23 mouse cellular contexts compared by ENCODE assay signal in genomic region chr10:42325305-42325704, GRCm38 (mm10). TPM values are rescaled to one million over a fixed set of nuclear protein-coding genes. Genes with fewer than 3 reads are reported as not detected.
DNase-seq lines count a peak whose midpoint lies in the region; ATAC-seq and TF ChIP-seq lines count a peak whose summit lies in the region.
"Had no signal": no experiment of that assay in that cellular context is flagged by ENCODE, and none has a peak within 500 bp of the region (broad histone marks: within the 10 kb centered on the region; RNA-seq: fewer than 3 reads in every experiment).

No protein-coding gene starts in this region.

- no peaks in the 10 kb centered on the region for H3K9me3 ChIP-seq in intestine, postnatal 0 days (ENCODE audit: control insufficient read depth)
- no peaks in the 10 kb centered on the region for H3K9me3 ChIP-seq in intestine, embryonic 15.5 days
- no peaks in the 10 kb centered on the region for H3K9me3 ChIP-seq in midbrain, embryonic 11.5 days (ENCODE audit: control insufficient read depth, low read length)
- no peaks in the 10 kb centered on the region for H3K9me3 ChIP-seq in midbrain, postnatal 0 days (ENCODE audit: low read length)
- H3K9me3 ChIP-seq in ES-E14 (ENCODE audit: control insufficient read depth, insufficient read depth, low read depth, low read length): no peaks in the 10 kb centered on the region
- H3K9me3 ChIP-seq in hindbrain, embryonic 16.5 days (ENCODE audit: control insufficient read depth, low read length): no peaks in the 10 kb centered on the region
- H3K9me3 ChIP-seq: G1E had no signal

- no peak for TF ChIP-seq POLR2A in heart, adult 2 months (IDR thresholded peaks at IDR 0.05; ENCODE audit: insufficient read depth, low read depth, low read length)

- no peak overlapping the region for H3K4me2 ChIP-seq in intestine, postnatal 0 days (replicated peaks; ENCODE audit: low read depth)
- H3K4me2 ChIP-seq in intestine, embryonic 15.5 days (replicated peaks): no peak overlapping the region
- H3K4me2 ChIP-seq in midbrain, embryonic 11.5 days: no peak overlapping the region
- no peak overlapping the region for H3K4me2 ChIP-seq in midbrain, postnatal 0 days (ENCODE audit: low read depth, low read length, poor library complexity, severe bottlenecking)
- H3K4me2 ChIP-seq in hindbrain, embryonic 16.5 days (ENCODE audit: low read length): no peak overlapping the region

- H3K27me3 ChIP-seq in heart, adult 2 months (ENCODE audit: control insufficient read depth, insufficient read depth, low read length): no peaks in the 10 kb centered on the region
- no peaks in the 10 kb centered on the region for H3K27me3 ChIP-seq in intestine, postnatal 0 days (replicated peaks; ENCODE audit: control insufficient read depth, insufficient read depth, low read length)
- no peaks in the 10 kb centered on the region for H3K27me3 ChIP-seq in intestine, embryonic 15.5 days (replicated peaks)
- no peaks in the 10 kb centered on the region for H3K27me3 ChIP-seq in midbrain, embryonic 11.5 days (ENCODE audit: control insufficient read depth, insufficient read depth, low read length)
- H3K27me3 ChIP-seq in midbrain, postnatal 0 days (ENCODE audit: insufficient read depth, low read length): no peaks in the 10 kb centered on the region
- no peaks in the 10 kb centered on the region for H3K27me3 ChIP-seq in hindbrain, embryonic 16.5 days (replicated peaks; ENCODE audit: control insufficient read depth, insufficient read depth, low read length)
- H3K27me3 ChIP-seq: CH12.LX, Patski had no signal

- in situ Hi-C loops in ES-E14 (cut with MboI; ENCODE audit: low sequenced_read_pairs in 2 of 2, unreplicated experiment in 2 of 2): no loop called here

- TF ChIP-seq EP300 in heart, adult 2 months (IDR thresholded peaks at IDR 0.05; ENCODE audit: insufficient read depth, low read depth, low read length): no peak

- H3K27ac ChIP-seq in heart, adult 2 months: no peak overlapping the region
- no peak overlapping the region for H3K27ac ChIP-seq in intestine, postnatal 0 days (ENCODE audit: low read depth, low read length)
- H3K27ac ChIP-seq in intestine, embryonic 15.5 days: no peak overlapping the region
- H3K27ac ChIP-seq in midbrain, embryonic 11.5 days (ENCODE audit: low read depth, low read length): no peak overlapping the region
- H3K27ac ChIP-seq in midbrain, postnatal 0 days (ENCODE audit: low read depth, low read length): no peak overlapping the region
- H3K27ac ChIP-seq in ES-E14 (ENCODE audit: insufficient read depth, low read depth, low read length, poor library complexity, severe bottlenecking): no peak overlapping the region
- no peak overlapping the region for H3K27ac ChIP-seq in hindbrain, embryonic 16.5 days (ENCODE audit: low read depth, low read length)

- WGBS in heart, adult 2 months: 95% methylated on average over 10 of the region's 10 CpGs
- 66% methylated on average over 10 of the region's 10 CpGs for WGBS in intestine, postnatal 0 days
- 83% methylated on average over 10 of the region's 10 CpGs for WGBS in intestine, embryonic 15.5 days
- WGBS in midbrain, embryonic 11.5 days: 77% methylated on average over 10 of the region's 10 CpGs
- WGBS in midbrain, postnatal 0 days: 70% methylated on average over 10 of the region's 10 CpGs
- 81% methylated on average over 10 of the region's 10 CpGs for WGBS in hindbrain, embryonic 16.5 days

- H3K4me1 ChIP-seq in heart, adult 2 months (ENCODE audit: control insufficient read depth, insufficient read depth, low read length): no peaks in the 10 kb centered on the region
- no peaks in the 10 kb centered on the region for H3K4me1 ChIP-seq in intestine, postnatal 0 days (replicated peaks; ENCODE audit: control insufficient read depth, insufficient read depth, low read length)
- no peaks in the 10 kb centered on the region for H3K4me1 ChIP-seq in intestine, embryonic 15.5 days (replicated peaks)
- no peaks in the 10 kb centered on the region for H3K4me1 ChIP-seq in midbrain, embryonic 11.5 days (ENCODE audit: control insufficient read depth, insufficient read depth, low read length)
- no peaks in the 10 kb centered on the region for H3K4me1 ChIP-seq in midbrain, postnatal 0 days (ENCODE audit: insufficient read depth, low read length)
- no peaks in the 10 kb centered on the region for H3K4me1 ChIP-seq in ES-E14 (ENCODE audit: control insufficient read depth in 2 of 2, insufficient read depth in 2 of 2, low read length in 2 of 2, poor library complexity in 1 of 2)
- H3K4me1 ChIP-seq in hindbrain, embryonic 16.5 days (ENCODE audit: control insufficient read depth, insufficient read depth, low read depth, low read length): no peaks in the 10 kb centered on the region

- ATAC-seq in intestine, postnatal 0 days: peak; percentile 81
- no peak for ATAC-seq in intestine, embryonic 15.5 days
- no peak for ATAC-seq in midbrain, embryonic 11.5 days (ENCODE audit: low FRiP score)
- ATAC-seq in midbrain, postnatal 0 days (ENCODE audit: low FRiP score): no peak
- no peak for ATAC-seq in hindbrain, embryonic 16.5 days
- ATAC-seq: activated CD4-positive, CD25-positive, alpha-beta regulatory T cell, adult 4 months; CD4-positive, CD25-positive, alpha-beta regulatory T cell, adult 4 months; Patski had no signal

- H3K9ac ChIP-seq in heart, adult 2 months (ENCODE audit: low read depth, low read length): no peak overlapping the region
- no peak overlapping the region for H3K9ac ChIP-seq in intestine, postnatal 0 days (ENCODE audit: low read depth, low read length)
- no peak overlapping the region for H3K9ac ChIP-seq in intestine, embryonic 15.5 days
- H3K9ac ChIP-seq in midbrain, embryonic 11.5 days (ENCODE audit: low read length): no peak overlapping the region
- H3K9ac ChIP-seq in midbrain, postnatal 0 days (replicated peaks; ENCODE audit: low read length, poor library complexity, severe bottlenecking): no peak overlapping the region
- H3K9ac ChIP-seq in ES-E14 (ENCODE audit: insufficient read depth, low read depth, low read length, poor library complexity, severe bottlenecking): no peak overlapping the region
- H3K9ac ChIP-seq in hindbrain, embryonic 16.5 days (ENCODE audit: low read depth, low read length): no peak overlapping the region

- H3K36me3 ChIP-seq in heart, adult 2 months (ENCODE audit: control insufficient read depth, insufficient read depth, low read length): no peaks in the 10 kb centered on the region
- H3K36me3 ChIP-seq in intestine, postnatal 0 days (ENCODE audit: control insufficient read depth, insufficient read depth): 0 out of 2 replicates have a peak, but pooled peaks cover 4% of the 10 kb centered on the region
- H3K36me3 ChIP-seq in intestine, embryonic 15.5 days: no peaks in the 10 kb centered on the region
- H3K36me3 ChIP-seq in midbrain, embryonic 11.5 days (ENCODE audit: control insufficient read depth, insufficient read depth, low read length): no peaks in the 10 kb centered on the region
- no peaks in the 10 kb centered on the region for H3K36me3 ChIP-seq in midbrain, postnatal 0 days (ENCODE audit: insufficient read depth, low read length)
- H3K36me3 ChIP-seq in ES-E14 (ENCODE audit: control insufficient read depth, insufficient read depth, low read length, poor library complexity, severe bottlenecking): no peaks in the 10 kb centered on the region
- H3K36me3 ChIP-seq in hindbrain, embryonic 16.5 days (ENCODE audit: control insufficient read depth, insufficient read depth, low read length): no peaks in the 10 kb centered on the region

- intact Hi-C loops in heart, adult 2 months (cut with DNase I): loop anchor here (5.0 kb wide), 1 partner anchor 312 kb away; no protein-coding TSS in a partner anchor

- TF ChIP-seq CTCF in heart, adult 2 months (IDR thresholded peaks at IDR 0.05): no peak
- no peak for TF ChIP-seq CTCF in intestine, postnatal 0 days (IDR thresholded peaks at IDR 0.05; ENCODE audit: low read depth)
- TF ChIP-seq CTCF in midbrain, postnatal 0 days (IDR thresholded peaks at IDR 0.05): no peak

- no peaks in the 10 kb centered on the region for H3K79me2 ChIP-seq in heart, adult 2 months (replicated peaks; ENCODE audit: control insufficient read depth, insufficient read depth, low read length)

- no peak overlapping the region for H3K4me3 ChIP-seq in heart, adult 2 months
- H3K4me3 ChIP-seq in intestine, postnatal 0 days (ENCODE audit: low read depth, low read length): no peak overlapping the region
- no peak overlapping the region for H3K4me3 ChIP-seq in intestine, embryonic 15.5 days (replicated peaks)
- H3K4me3 ChIP-seq in midbrain, embryonic 11.5 days (ENCODE audit: low read depth, low read length): no peak overlapping the region
- H3K4me3 ChIP-seq in midbrain, postnatal 0 days (ENCODE audit: low read depth, low read length): no peak overlapping the region
- no peak overlapping the region for H3K4me3 ChIP-seq in ES-E14 (ENCODE audit: insufficient read depth in 1 of 2, low read depth in 1 of 2, low read length in 2 of 2, poor library complexity in 1 of 2, severe bottlenecking in 1 of 2)
- no peak overlapping the region for H3K4me3 ChIP-seq in hindbrain, embryonic 16.5 days (ENCODE audit: low read length)

- DNase-seq in heart, adult 11 months: peak; percentile 56
- DNase-seq in heart, adult 2 months: no peak
- peak; percentile 74 for DNase-seq in midbrain, embryonic 11.5 days (ENCODE audit: low spot score, missing footprints)
- DNase-seq in midbrain, postnatal 0 days (ENCODE audit: low spot score): no peak
- no peak for DNase-seq in ES-E14 (ENCODE audit: low read depth, low spot score)
- DNase-seq: adrenal gland, adult 2 months; adrenal gland, adult 8-10 months; adrenal gland, postnatal 10 days; adrenal gland, postnatal 14 days; adrenal gland, postnatal 25 days; adrenal gland, postnatal 36 days; B cell, adult 2 months; cerebellum, adult 11 months; cerebellum, adult 11-12 months; cerebellum, adult 18-20 months had no signal

TF ChIP-seq in ES-E14, 5 proteins besides CTCF, POLR2A, EP300 and RAD21:
- 0 out of 2 replicates have a peak, but pooled peaks have one; percentile 40 for TF ChIP-seq MAFK (IDR thresholded peaks at IDR 0.05; ENCODE audit: insufficient read depth, low read depth, low read length)
- no peak for TF ChIP-seq ZNF384 (IDR thresholded peaks at IDR 0.05; ENCODE audit: low read depth, low read length)

RNA-seq across cellular contexts. Expression of gene Foxo3, which starts 48.8 kb away (rescaled TPM):
- total RNA-seq in heart, adult 2 months (2021): 10 to 100 TPM; 72.5 to 89.5 TPM
- 26.7 and 32.7 TPM in 2 replicates for polyA plus RNA-seq in heart, adult 2 months (2012; rRNA removed)
- 9.3 and 9.8 TPM in 2 replicates for polyA plus RNA-seq in intestine, postnatal 0 days (2015; fragmentation: Nextera tagmentation; extraction: Ambion mirVana)
- polyA plus RNA-seq in intestine, embryonic 15.5 days (2015; fragmentation: Nextera tagmentation; extraction: Ambion mirVana): 6.4 and 7.6 TPM in 2 replicates
- polyA plus RNA-seq in midbrain, embryonic 11.5 days (2014; fragmentation: Nextera tagmentation; extraction: Ambion mirVana): 4.0 and 4.6 TPM in 2 replicates
- 37.7 and 42.9 TPM in 2 replicates for total RNA-seq in midbrain, postnatal 0 days (2014; rRNA removed)
- polyA plus RNA-seq in midbrain, postnatal 0 days (2015; fragmentation: Nextera tagmentation; extraction: Ambion mirVana): 6.5 and 6.6 TPM in 2 replicates
- 20.7 and 27.1 TPM in 2 replicates for total RNA-seq in ES-E14 (2012; rRNA removed)
- polyA plus RNA-seq in hindbrain, embryonic 16.5 days (2015; fragmentation: Nextera tagmentation; extraction: Ambion mirVana): 4.3 and 4.4 TPM in 2 replicates

Comparison
In these comparisons a context has a peak if more than half of its experiments do, and no peak if none do; other contexts are left out.
1. DNase-seq: peak in heart, adult 11 months (single experiment) and midbrain, embryonic 11.5 days (single experiment); none in heart, adult 2 months (0 of 2), midbrain, postnatal 0 days (single experiment) and ES-E14 (single experiment).